Mouse (Mus musculus): ENCODE data around the gene Cnnm1.

The Cnnm1 gene

GRCm38 (mm10) chr19:43513874-43514273 lies 73.6 kb downstream of the Cnnm1 start:
- DNase-seq = no peak

GRCm38 (mm10) chr19:43515668-43516396 lies 75.6 kb downstream of the Cnnm1 start:
- no peak for DNase-seq

GRCm38 (mm10) chr19:43516397-43517035 lies 76.3 kb downstream of the Cnnm1 start:
- no peak for DNase-seq

- DNase-seq = no peak
Measured at GRCm38 (mm10) chr19:43517320-43517719, 77.1 kb downstream of the Cnnm1 start.

GRCm38 (mm10) chr19:43517808-43518207 lies 77.6 kb downstream of the Cnnm1 start:
- DNase-seq = no peak

GRCm38 (mm10) chr19:43518261-43518660 lies 78.0 kb downstream of the Cnnm1 start:
- no peak for DNase-seq

GRCm38 (mm10) chr19:43519226-43519625 lies 79.0 kb downstream of the Cnnm1 start:
- no peak for DNase-seq

GRCm38 (mm10) chr19:43520402-43520801 lies 80.2 kb downstream of the Cnnm1 start:
- no peak for DNase-seq

- no peak for DNase-seq
Measured at GRCm38 (mm10) chr19:43521362-43521761, 81.1 kb downstream of the Cnnm1 start.

GRCm38 (mm10) chr19:43521996-43522395 lies 81.8 kb downstream of the Cnnm1 start:
- DNase-seq = no peak

GRCm38 (mm10) chr19:43523551-43523950 lies 83.3 kb downstream of the Cnnm1 start:
- DNase-seq = peak; percentile 48

GRCm38 (mm10) chr19:43524187-43525103 lies 84.2 kb downstream of the Cnnm1 start, which contains the start of gene Got1:
Got1 (minus strand) TSS chr19:43524605.
- peak; percentile 99 for DNase-seq

GRCm38 (mm10) chr19:43525104-43525482 lies 84.9 kb downstream of the Cnnm1 start:
- peak; percentile 57 for DNase-seq

GRCm38 (mm10) chr19:43525566-43525965 lies 85.3 kb downstream of the Cnnm1 start:
- DNase-seq = no peak

GRCm38 (mm10) chr19:43526025-43526424 lies 85.8 kb downstream of the Cnnm1 start:
- DNase-seq = no peak

GRCm38 (mm10) chr19:43527131-43527530 lies 86.9 kb downstream of the Cnnm1 start:
- peak; percentile 27 for DNase-seq

- DNase-seq = no peak
Measured at GRCm38 (mm10) chr19:43528056-43528587, 87.9 kb downstream of the Cnnm1 start.

- DNase-seq = peak; percentile 91
Measured at GRCm38 (mm10) chr19:43530197-43530770, 90.0 kb downstream of the Cnnm1 start.

GRCm38 (mm10) chr19:43530921-43531320 lies 90.7 kb downstream of the Cnnm1 start:
- no peak for DNase-seq

GRCm38 (mm10) chr19:43535372-43535771 lies 95.1 kb downstream of the Cnnm1 start:
- no peak for DNase-seq

- DNase-seq = peak; percentile 39
Measured at GRCm38 (mm10) chr19:43546337-43547117, 106.3 kb downstream of the Cnnm1 start.

All from retina, postnatal 1 day (tissue).